Mouse (Mus musculus): ENCODE data around the gene Il6ra.

The Il6ra gene

GRCm38 (mm10) chr3:89853752-89854151 is 59.2 kb downstream of the Il6ra start:
- no peak for DNase-seq (ENCODE audit: low read depth, low spot score)

DNA sequence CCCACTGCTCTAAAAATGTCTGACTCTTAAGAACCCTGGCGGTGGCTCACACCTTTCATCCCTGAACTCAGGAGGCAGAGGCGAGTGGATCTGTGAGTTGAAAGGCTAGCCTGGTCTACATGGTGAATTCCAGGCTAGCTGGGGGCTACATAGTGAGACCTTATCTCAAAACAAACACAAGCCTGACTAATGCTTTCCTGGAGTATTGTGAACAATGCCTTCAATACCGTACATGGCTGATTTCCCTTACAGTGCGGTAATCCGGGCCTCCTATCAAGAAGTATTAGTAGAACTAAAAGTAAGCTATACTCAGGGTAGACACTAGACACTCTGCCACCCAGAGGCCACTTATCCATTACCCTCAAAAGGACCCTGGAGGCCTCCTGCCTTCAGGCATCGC is 64.9 kb downstream of the Il6ra start:
- no peak for DNase-seq (ENCODE audit: low read depth, low spot score)

DNA sequence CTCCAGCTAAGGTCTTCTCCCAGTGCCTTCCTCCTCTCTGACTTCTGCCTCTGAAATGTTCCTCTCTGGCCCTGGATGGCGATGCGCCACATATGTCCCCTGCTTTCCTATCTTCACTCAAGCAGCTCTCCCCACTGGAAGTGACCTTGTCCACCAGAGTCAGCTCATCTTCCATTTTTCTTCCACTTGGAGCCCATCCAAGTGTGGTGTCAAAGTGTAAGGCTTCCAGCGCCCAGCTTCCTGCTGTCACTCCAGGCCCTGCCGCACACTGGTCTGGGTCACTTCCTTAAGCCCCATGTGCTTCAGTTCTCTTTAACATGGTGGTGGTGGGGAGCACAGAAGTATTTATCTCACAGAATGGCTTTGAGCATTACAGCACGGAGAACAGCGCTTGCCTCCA is 65.4 kb downstream of the Il6ra start:
- no peak for DNase-seq (ENCODE audit: low read depth, low spot score)

DNA sequence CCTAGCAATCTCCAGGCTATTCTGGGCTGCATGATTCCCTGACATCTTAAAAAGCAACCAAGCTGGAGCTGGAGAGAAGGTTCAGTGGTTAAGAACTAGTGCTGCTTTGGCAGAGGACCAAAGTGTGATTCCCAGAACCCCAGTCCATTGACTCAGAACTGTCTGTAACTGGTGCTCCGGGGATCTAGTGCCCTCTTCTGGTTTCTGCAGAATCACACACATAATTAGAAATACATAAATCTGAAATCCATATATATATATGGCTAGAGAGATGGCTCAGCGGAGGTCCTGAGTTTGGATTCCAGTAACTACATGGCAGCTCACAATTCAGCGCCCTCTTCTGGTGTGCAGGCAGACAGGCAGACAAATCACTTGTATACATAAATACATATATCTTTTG is 65.9 kb downstream of the Il6ra start:
- DNase-seq (ENCODE audit: low read depth, low spot score): no peak

- DNase-seq (ENCODE audit: low read depth, low spot score): no peak
Measured at GRCm38 (mm10) chr3:89845814-89846213, 67.2 kb downstream of the Il6ra start.

- DNase-seq (ENCODE audit: low read depth, low spot score): peak; percentile 83
Measured at GRCm38 (mm10) chr3:89843148-89843547, 69.8 kb downstream of the Il6ra start.

DNA sequence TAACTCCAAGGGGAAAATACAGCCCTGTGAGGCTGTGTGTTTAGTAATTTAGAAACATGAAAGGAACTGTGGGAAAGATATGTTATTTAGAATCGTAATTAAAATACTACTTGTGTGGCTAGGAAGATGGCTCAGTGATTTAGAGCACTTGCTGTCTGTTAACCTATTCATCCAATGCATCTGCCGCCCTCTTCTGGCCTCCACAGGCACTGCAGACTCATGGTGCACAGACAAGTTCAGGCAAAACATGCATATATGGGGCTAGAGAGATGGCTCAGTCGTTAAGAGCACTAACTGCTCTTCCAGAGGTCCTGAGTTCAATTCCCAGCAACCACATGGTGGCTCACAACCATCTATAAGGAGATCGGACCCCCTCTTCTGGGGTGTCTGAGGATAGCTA is 70.7 kb downstream of the Il6ra start:
- peak; percentile 79 for DNase-seq (ENCODE audit: low read depth, low spot score)

- DNase-seq (ENCODE audit: low read depth, low spot score): peak; percentile 6
Measured at GRCm38 (mm10) chr3:89835362-89835761, 77.6 kb downstream of the Il6ra start.

DNA sequence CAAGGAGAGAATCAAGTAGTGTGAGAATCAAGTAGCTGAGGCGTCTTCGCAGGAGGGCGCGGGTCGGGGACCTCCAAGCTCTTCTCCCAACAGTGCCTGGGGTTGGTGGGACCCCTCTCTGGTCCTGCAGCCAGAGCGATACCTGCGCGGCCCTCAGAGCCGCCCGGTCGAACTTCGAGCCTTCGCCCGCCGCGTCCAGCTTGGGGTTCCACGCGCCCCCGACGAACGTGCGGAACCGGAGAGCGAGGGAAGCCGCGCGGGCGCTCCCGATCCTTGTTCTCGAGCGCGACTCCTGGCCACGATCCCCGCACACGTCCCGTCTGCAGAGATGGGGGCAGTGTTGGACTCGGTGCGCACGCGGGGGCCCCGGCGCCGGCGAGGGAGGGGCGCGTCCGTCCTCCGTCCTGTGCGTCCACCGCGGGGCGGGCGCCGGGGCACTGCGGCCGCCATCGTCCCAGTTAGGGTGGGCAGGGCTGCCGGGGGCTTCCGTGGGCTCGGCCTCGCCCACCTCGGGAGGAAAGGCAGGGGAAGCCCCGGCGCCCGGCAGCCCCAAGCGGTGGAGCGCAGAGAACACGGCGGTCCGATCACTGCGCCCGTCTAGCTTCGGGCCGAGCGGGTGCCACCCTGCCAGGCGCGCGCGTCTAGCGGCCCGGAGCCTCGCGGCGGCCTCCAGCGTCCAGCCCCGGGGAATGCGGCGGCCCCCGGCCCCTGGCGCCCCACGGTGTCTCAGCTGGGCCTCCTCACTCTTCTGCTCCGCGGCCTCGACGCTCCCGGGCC is 82.0 kb downstream of the Il6ra start, which contains the start of gene She:
TSS of gene She (plus strand) at position 556 of the 777 bp plus-strand sequence.
- no peak for DNase-seq (ENCODE audit: low read depth, low spot score)

DNA sequence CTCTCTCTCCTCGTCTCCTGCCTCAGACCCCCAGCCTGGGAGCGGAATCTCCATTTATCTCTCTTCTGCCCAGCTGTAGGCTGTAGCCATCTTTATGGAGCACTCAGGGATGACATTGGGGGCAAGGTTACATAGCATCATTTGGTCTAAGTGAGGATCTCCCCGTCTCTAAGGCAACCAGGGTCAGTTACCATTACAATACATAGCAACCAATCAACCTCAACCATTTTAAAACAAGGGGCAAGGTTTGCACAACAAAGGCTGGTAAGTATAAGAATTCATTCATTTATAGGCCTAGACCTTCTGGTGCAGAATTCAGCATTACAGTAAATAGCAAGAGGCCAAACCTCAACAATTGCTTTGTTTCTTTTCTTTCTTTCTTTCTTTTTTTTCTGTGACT is 86.7 kb downstream of the Il6ra start:
- DNase-seq (ENCODE audit: low read depth, low spot score): no peak

DNA sequence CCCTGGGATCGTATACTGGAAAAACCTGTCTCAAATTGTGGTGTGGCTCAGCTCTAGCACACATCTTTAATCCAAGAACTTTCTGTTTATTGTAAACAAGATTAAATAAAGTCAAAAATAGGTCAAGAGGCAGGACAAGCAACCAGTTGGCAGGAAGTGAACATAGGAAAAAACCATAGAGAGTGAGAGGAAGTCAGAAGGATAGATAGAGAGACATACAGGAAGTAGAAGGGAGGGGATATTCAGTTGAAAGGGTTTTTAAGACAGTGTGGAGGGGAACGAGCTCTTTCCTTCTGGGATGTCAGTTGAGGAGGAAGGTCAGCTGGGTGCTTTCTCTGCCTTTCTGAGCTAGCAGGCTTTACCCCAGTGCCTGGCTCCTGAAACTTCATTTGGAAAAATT is 89.4 kb downstream of the Il6ra start:
- no peak for DNase-seq (ENCODE audit: low read depth, low spot score)

GRCm38 (mm10) chr3:89821548-89822480 is 91.2 kb downstream of the Il6ra start:
- no peak for DNase-seq (ENCODE audit: low read depth, low spot score)

GRCm38 (mm10) chr3:89821096-89821513 is 91.9 kb downstream of the Il6ra start:
- DNase-seq (ENCODE audit: low read depth, low spot score): no peak

DNA sequence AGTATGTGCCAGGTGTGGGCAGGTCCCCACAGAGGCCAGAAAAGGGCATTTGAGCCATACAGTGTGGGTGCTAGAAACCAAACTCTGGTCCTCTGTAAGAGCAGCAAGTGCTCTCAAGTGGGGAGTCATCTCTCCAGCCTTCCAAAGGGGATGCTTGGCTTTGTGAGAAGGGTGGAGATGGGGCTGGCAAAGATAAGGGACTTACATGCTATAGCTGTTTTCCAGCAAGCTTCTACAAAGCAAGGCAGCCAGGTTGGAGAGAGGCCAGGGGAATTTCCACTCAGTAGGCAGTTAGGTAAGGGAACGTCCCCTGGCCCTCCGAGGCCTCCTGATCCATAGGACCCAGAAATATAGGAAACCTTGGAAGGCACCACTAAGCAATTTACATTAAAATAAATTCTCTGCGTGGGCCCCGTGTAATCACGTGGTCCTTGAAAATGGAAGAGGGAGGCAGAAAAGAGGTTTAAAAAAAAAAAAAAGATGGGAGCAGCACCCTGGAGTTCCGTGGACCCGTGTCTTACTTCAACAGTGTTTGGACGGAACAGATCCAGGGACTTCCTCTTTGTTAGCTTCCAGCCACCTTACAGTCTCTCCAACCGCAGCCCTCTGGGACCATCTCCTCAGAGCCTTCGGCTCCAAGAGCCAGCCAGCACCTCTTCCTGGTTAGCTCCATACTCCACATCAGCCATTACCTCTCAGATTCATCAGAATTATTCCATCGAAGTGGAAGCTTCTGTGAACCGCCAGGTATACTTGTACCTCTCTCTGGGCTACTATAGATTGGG is 92.5 kb downstream of the Il6ra start:
- no peak for DNase-seq (ENCODE audit: low read depth, low spot score)

DNA sequence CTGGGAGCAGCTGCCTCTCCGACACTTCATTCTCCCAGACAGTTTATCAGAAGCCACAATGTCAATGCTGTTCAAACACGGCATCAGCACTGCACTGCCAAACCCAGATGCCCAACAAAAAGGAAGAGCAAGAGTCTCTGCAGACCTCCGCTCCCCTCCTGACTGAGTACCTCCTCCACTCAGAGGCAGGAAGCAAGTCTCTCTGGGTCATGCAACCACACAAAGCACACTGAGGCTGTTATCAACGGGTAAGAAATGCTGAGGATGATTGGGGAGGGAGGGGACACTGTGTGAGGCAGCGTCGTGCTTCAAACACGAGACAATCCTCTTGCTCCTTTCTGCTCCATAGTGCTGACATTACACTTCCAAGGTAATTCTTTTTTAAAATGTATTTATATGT is 93.1 kb downstream of the Il6ra start:
- no peak for DNase-seq (ENCODE audit: low read depth, low spot score)

DNA sequence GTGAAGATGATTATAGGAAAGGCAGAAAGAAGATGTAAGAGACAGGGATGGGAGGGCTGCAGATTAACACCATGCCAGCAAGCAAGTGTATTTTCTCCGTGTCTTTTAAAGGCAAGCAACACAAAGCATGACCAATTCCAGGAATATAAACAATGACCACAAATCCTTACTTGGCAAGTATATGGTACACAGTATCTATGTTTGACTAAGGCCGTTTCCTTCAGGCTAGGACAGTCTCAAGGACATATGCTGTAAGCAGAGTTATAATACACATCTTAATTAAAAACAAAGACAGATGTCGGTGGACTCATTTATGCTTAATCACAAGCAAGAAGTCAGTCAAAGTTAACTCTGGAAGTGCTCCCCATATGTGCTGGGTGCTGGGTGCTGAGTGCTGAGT is 94.4 kb downstream of the Il6ra start:
- no peak for DNase-seq (ENCODE audit: low read depth, low spot score)

- DNase-seq (ENCODE audit: low read depth, low spot score): peak; percentile 59
Measured at GRCm38 (mm10) chr3:89817056-89817455, 95.9 kb downstream of the Il6ra start.

Data from A20 (cell line).